Mouse (Mus musculus) lung, postnatal 4 days (tissue): ENCODE data around the gene Muc1.

Experiments used
- DNase-seq, 2 experiments: peaks; one replicate each; pipeline ENCODE4 v3.0.0; 2021

The Muc1 gene

GRCm38 (mm10) chr3:89276061-89276460 lies 47.2 kb downstream of the Muc1 start:
- no peak for DNase-seq

DNA sequence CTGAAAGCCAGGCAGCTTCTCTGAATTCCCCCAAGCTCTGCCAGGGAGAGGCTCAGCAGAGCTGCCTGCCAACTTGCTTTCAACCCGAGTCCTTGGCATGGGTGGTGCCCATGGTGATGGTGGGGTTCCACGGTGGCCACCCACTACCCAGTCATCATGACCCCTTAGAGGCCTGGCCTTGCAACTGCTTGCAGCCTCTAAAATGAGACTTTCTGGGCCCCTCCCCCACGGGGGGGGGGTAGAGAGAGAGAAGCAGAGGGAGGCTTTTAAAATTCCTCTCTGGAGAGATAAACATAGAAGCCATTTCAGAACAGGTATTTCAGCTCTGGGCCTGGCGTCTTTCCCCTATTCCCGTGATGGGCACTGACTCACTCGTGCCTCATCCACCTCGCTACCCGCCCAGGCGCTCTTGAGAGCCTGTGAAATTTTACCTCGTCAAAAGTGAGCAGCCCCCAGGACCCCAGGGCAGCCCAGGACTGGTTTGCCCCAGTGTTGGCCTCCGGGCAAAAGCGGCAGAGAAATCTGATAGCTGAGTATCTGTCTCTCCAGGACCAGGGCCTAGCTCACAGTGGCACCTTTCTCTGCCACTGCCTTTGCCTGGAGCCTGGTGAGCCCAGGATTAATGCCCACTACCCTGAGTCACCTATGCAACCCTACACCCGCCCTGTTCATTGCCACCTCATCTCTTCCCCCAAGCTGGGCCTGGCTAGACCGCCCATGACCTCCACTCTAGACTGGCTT lies 48.6 kb downstream of the Muc1 start:
- DNase-seq, result peak; percentile 53 to 68

DNA sequence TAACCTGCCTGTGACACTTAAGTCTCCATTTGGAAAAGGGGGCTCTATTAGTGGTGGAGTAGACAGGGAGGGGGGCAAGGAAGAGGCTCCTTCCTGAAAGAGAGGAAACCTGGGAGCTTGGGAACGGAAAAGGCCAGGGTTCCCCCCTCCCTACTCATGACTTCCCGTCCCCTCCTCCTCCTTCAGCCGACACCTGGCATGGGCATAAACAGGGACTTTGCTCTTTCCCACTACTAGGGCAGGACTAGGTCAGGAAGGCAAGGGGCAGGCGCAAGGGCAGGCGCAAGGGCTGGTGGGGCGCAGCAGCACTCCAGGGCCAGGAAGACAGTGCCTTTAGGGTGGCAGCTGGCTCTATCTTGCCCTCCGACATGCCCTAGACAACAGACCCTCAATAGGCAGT lies 49.2 kb downstream of the Muc1 start:
- DNase-seq, result peak; percentile 71 to 85

GRCm38 (mm10) chr3:89278643-89279042 lies 49.8 kb downstream of the Muc1 start:
- peak in 1 of 2 experiments; percentile 10 for DNase-seq

- peak; percentile 91 to 93 for DNase-seq
Observed at GRCm38 (mm10) chr3:89279153-89279890, 50.5 kb downstream of the Muc1 start.

- peak; percentile 56 to 72 for DNase-seq
Observed at GRCm38 (mm10) chr3:89280050-89280605, 51.3 kb downstream of the Muc1 start.

DNA sequence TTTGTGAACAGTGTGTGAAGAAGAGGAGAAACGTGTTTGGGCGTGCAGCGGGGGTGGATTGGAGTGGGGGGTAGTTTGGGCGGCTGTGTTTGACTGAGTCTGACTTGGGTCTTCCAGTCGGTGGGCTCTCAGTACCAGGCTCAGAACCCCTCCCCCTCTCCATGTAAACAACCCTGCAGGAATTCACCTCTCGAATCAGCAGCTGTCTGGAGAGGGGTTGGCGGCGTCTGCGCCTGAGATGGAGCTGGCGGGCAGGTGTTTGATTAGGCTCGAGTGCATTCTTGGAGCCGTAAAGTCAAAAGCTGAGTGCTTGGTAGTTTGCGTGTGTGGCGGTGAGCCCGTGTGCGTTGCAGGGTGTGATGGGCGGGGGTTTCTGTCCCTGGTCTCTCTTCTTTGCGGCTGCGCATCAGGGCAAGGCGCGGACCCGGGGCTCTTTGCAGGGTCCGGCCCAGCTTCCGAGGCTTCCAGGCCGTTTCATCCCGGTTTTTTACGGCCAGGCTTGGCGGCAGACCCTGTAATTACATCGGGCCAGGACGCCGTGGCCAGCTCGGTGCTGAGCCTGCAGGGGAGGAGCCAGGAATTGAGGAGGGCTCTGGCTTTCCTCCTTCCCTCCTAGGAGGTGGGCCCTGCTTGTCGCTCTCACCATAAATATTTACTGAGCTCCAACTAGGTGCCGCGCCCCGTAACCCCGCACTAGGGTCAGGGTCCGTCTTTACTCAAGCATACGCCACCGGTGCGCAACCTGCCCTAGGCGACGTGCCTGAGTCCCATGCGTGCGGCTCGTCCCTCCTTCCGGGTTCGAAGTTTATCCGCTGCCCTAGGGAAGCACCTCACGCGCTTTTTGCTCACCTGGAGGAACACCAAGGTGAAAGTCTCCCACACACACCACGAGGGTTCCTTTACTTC lies 52.0 kb downstream of the Muc1 start, which contains the start of gene Efna1:
Gene Efna1 (minus strand): TSS at position 537 of the 906 bp plus-strand sequence.
- DNase-seq, result peak; percentile 77 to 90

DNA sequence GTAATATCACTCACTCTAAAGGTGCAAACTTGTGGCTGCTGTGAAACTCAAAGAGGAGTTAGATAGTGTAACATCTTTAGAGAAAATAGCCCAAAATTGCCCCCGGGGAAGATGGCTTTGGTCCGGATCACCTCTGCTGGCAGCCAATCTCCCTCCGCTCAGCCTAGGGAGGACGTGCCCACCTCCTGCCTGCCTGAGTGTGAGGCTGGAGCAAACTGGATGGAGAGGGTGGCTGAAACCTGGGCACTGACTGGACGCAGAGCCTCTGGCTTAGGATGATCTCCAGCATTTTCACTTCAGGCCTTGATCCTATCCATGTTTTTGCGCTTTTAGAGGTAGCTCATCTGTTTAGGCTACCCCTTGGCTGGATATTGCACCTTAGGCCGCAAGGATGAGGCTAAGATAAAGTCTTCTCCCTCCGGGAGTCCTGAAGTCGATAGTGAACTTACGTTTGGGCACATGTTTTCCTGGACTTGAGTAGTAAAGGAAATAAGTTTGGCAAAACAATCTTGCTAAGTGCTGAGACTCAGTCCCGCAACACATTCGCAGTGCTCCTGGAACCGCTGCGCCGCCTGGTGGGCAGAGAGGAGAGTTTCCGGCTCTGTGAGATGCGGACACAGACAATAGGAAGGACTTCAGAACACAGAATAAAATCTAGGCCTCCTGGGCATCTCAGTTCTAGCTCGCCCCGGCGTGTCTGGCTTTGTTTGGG lies 52.9 kb downstream of the Muc1 start:
- peak; percentile 90 to 91 for DNase-seq

DNA sequence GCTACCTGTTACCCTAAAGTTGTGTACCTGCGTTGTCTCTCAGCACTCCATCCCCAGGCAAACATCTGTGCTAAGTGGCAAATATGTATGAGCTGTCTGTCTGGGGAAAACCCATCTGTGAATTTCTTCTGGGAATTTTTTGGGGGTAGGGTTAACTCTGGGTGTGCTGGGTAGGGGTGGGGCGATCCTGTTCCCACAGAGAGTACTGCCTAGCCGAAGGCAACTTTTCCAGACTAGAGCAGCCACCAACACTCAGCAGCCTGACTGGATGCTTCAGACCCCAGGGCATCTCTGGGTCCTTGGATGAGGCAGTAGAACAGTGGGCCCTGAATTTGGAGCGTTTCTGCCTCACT lies 53.4 kb downstream of the Muc1 start:
- DNase-seq, result no peak
